Mouse (Mus musculus) MEL (cell line): ENCODE data around the gene Cth.

Experiments used
- CTCF ChIP-seq, 3 experiments: IDR thresholded peaks in 2 of 3; conservative IDR thresholded peaks in 1 of 3; 2 replicates each; pipeline ENCODE4 v1.5.1; 2011 to 2012; ENCODE audit warnings: low read length in 3 of 3, low read depth in 2 of 3, mild to moderate bottlenecking in 2 of 3, improper control_type of control experiment in 1 of 3, inconsistent platforms in 1 of 3, mixed read lengths in 1 of 3, moderate library complexity in 1 of 3; ENCODE audit not compliant: control insufficient read depth in 1 of 3, insufficient read depth in 1 of 3, poor library complexity in 1 of 3, severe bottlenecking in 1 of 3
- EP300 ChIP-seq, 2 experiments: IDR thresholded peaks; 2 replicates each; pipeline ENCODE4 v1.6.1; 2011; ENCODE audit warnings: improper control_type of control experiment in 2 of 2, low read length in 2 of 2, low read depth in 1 of 2, mild to moderate bottlenecking in 1 of 2

DNA sequence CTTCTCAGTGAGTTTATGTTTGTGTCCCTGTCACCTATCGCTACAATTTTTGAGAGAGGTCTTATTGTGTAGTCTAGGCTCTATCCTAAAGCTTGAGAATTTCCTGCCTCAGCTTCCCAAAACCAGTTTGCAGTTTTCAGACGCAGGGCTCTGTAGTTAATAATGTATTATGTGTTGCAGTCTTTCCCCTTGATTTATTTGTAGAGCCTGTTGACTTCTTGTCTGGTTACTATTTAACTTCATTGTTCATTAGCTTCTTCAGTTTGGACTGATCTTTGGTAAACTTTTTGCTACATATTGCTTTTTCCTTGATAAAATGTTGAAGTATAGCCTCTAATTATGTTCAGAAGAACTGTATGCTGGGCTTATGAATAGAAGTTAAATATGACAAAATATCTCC lies 27.8 kb upstream of the Cth start:
- TF ChIP-seq EP300 (IDR thresholded peaks at IDR 0.05; ENCODE audit: low read depth in 1 of 2, low read length in 2 of 2) (no peak), CTCF (IDR thresholded peaks at IDR 0.05 in 2 of 3, conservative IDR thresholded peaks at IDR 0.05 in 1 of 3; ENCODE audit: control insufficient read depth in 1 of 3, insufficient read depth in 1 of 3, low read depth in 2 of 3, low read length in 3 of 3, poor library complexity in 1 of 3, severe bottlenecking in 1 of 3) (no peak)
